Mouse (Mus musculus): Measurements from ENCODE around the gene Dgcr8. TPM values are rescaled to one million over a fixed set of nuclear protein-coding genes. Genes with fewer than 3 reads are reported as not detected.

The Dgcr8 gene
- 11.9 and 13.2 TPM in 2 replicates for polyA plus RNA-seq (2012; rRNA removed)

DNA sequence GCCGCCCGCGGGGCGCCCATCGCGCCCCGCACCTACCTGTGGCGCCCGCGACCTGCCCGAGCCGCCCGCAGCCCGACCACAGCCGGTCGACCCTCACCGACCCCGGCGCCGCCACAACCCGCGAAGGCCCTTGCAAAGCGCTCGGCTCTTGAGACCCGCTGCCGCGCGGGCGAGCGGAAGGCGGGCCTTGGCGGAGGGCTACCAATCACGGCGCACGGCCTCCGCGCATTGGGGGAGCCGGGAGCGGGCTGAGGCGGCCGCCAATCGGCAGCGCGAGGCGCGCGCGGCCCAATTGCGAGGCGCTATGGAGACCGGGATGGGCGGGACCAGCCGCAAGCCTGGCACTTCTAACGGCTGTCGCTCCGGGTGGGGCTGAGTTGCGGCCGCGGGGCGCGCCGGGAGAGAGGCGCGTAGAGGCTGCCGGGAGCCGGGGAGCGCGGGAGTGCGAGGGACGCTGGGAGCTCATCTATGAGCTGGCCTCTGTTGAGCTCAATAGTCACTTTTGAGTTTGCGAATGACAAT is at the start of gene Dgcr8:
Gene Dgcr8 (minus strand): TSS at position 180 of the 522 bp plus-strand sequence.
- Histone ChIP-seq H3K27me3 (replicated peaks; ENCODE audit: control insufficient read depth, insufficient read depth, low read length) (no peaks in the 10 kb centered on the region), H3K4me3 (ENCODE audit: insufficient read depth, low read depth, low read length) (peak within 1 kb of the TSS; percentile 66), H3K36me3 (ENCODE audit: control insufficient read depth, insufficient read depth, low read length) (peaks cover 2% of the 10 kb centered on the region), H3K4me1 (ENCODE audit: control insufficient read depth, insufficient read depth, low read length) (peaks cover 11% of the 10 kb centered on the region; the same call in 1 of the 2 replicates), H3K27ac (ENCODE audit: insufficient read depth, low read depth, low read length) (peak within 1 kb of the TSS; percentile 66; the same call in 1 of the 2 replicates)
- DNase-seq, result peak; percentile 99
- WGBS, result under 1% methylated on average over 69 of the region's 71 CpGs
- TF ChIP-seq POLR2A (IDR thresholded peaks at IDR 0.05; ENCODE audit: low read depth, low read length) (no peak), CTCF (conservative IDR thresholded peaks at IDR 0.05; ENCODE audit: insufficient read depth, insufficient read length, low read depth, low read length) (no peak)

DNA sequence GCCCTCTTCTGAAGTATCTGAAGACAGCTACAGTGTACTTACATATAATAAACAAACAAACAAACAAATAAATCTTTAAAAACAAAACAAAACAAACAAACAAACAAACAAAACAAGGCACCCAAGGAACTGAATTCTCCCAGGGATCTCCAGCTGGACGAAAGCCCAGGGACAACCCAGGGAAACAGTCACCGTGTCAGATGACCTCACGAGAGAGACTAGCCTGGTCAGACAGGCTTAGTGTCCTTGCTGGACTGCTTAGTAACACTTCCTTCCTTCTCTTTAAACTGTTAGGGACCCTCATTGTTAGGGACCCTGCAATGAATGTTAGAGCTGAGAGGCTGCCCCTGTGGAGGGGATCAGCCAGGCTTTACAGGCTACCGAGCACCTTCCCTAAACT is 48.2 kb upstream of the Dgcr8 start:
- H3K36me3 ChIP-seq (ENCODE audit: control insufficient read depth, insufficient read depth, low read length), result no peaks in the 10 kb centered on the region; the same call in 1 of the 2 replicates
- H3K27ac ChIP-seq (ENCODE audit: insufficient read depth, low read depth, low read length), result no peak overlapping the region
- H3K4me1 ChIP-seq (ENCODE audit: control insufficient read depth, insufficient read depth, low read length), result peaks cover 7% of the 10 kb centered on the region; the same call in 1 of the 2 replicates
- no peak overlapping the region for H3K4me3 ChIP-seq (ENCODE audit: insufficient read depth, low read depth, low read length)
- no peaks in the 10 kb centered on the region for H3K27me3 ChIP-seq (replicated peaks; ENCODE audit: control insufficient read depth, insufficient read depth, low read length)
- 66% methylated on average over 4 of the region's 4 CpGs for WGBS
- no peak for DNase-seq
- TF ChIP-seq POLR2A (IDR thresholded peaks at IDR 0.05; ENCODE audit: low read depth, low read length), result no peak
- no peak for TF ChIP-seq CTCF (conservative IDR thresholded peaks at IDR 0.05; ENCODE audit: insufficient read depth, insufficient read length, low read depth, low read length)

GRCm38 (mm10) chr16:18335981-18336380 is 46.9 kb upstream of the Dgcr8 start:
- H3K27ac ChIP-seq (ENCODE audit: insufficient read depth, low read depth, low read length), result no peak overlapping the region
- H3K4me3 ChIP-seq (ENCODE audit: insufficient read depth, low read depth, low read length), result no peak overlapping the region
- H3K4me1 ChIP-seq (ENCODE audit: control insufficient read depth, insufficient read depth, low read length), result no peaks in the 10 kb centered on the region
- no peaks in the 10 kb centered on the region; the same call in 1 of the 2 replicates for H3K36me3 ChIP-seq (ENCODE audit: control insufficient read depth, insufficient read depth, low read length)
- no peaks in the 10 kb centered on the region for H3K27me3 ChIP-seq (replicated peaks; ENCODE audit: control insufficient read depth, insufficient read depth, low read length)
- DNase-seq, result no peak
- no peak for TF ChIP-seq POLR2A (IDR thresholded peaks at IDR 0.05; ENCODE audit: low read depth, low read length)
- no peak for TF ChIP-seq CTCF (conservative IDR thresholded peaks at IDR 0.05; ENCODE audit: insufficient read depth, insufficient read length, low read depth, low read length)
- WGBS, result 80% methylated on average over 3 of the region's 3 CpGs

DNA sequence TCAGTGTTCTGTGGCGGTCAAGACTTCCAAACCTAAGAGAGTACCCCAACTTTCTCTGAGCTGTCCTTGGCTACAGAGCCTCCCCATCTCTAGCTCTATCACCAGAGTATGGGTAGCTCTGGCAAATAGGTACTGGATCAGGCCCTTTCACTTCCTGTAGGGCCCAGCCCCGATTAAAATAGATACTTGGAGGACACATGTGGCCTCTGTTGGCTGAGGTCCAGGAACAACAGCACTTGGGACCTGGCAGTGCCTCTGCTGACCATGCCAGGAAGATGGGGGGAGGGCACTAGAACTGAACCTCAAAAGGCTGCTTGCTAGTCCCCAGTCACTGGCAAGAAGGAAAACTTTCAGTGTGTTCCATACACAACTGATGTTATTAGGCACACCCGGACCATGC is 44.9 kb upstream of the Dgcr8 start:
- H3K4me3 ChIP-seq (ENCODE audit: insufficient read depth, low read depth, low read length), result no peak overlapping the region
- 68% methylated on average over 3 of the region's 3 CpGs for WGBS
- H3K36me3 ChIP-seq (ENCODE audit: control insufficient read depth, insufficient read depth, low read length), result no peaks in the 10 kb centered on the region; the same call in 1 of the 2 replicates
- no peaks in the 10 kb centered on the region for H3K27me3 ChIP-seq (replicated peaks; ENCODE audit: control insufficient read depth, insufficient read depth, low read length)
- TF ChIP-seq POLR2A (IDR thresholded peaks at IDR 0.05; ENCODE audit: low read depth, low read length) (no peak), CTCF (conservative IDR thresholded peaks at IDR 0.05; ENCODE audit: insufficient read depth, insufficient read length, low read depth, low read length) (no peak)
- H3K4me1 ChIP-seq (ENCODE audit: control insufficient read depth, insufficient read depth, low read length), result no peaks in the 10 kb centered on the region
- peak; percentile 68 for DNase-seq
- H3K27ac ChIP-seq (ENCODE audit: insufficient read depth, low read depth, low read length), result no peak overlapping the region

DNA sequence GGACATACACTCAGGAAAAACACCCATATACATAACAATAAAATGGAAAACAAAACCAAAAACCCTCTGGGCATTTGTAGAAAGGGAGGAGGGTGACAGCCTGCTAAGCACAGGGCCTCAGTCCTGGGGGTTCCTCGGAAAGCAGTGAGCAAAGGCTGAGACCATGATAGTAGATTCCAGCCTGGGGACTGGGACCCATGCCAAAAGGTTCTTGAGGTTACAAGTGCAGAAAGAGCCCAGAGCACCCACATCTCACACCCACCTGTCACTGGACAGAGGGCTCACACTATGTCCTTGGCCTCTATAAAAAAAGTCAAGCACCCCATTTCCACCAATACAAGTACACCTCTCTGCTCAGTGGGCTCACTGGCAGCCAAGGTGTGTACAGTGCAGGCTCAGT is 39.5 kb upstream of the Dgcr8 start:
- 51% methylated on average over 1 of the region's 1 CpGs for WGBS
- peak; percentile 24 for DNase-seq
- Histone ChIP-seq H3K36me3 (ENCODE audit: control insufficient read depth, insufficient read depth, low read length) (no peaks in the 10 kb centered on the region), H3K4me3 (ENCODE audit: insufficient read depth, low read depth, low read length) (no peak overlapping the region), H3K4me1 (ENCODE audit: control insufficient read depth, insufficient read depth, low read length) (no peaks in the 10 kb centered on the region), H3K27me3 (replicated peaks; ENCODE audit: control insufficient read depth, insufficient read depth, low read length) (no peaks in the 10 kb centered on the region), H3K27ac (ENCODE audit: insufficient read depth, low read depth, low read length) (no peak overlapping the region)
- TF ChIP-seq CTCF (conservative IDR thresholded peaks at IDR 0.05; ENCODE audit: insufficient read depth, insufficient read length, low read depth, low read length), result no peak
- no peak for TF ChIP-seq POLR2A (IDR thresholded peaks at IDR 0.05; ENCODE audit: low read depth, low read length)

GRCm38 (mm10) chr16:18327936-18328335 is 38.9 kb upstream of the Dgcr8 start:
- WGBS, result 43% methylated on average over 9 of the region's 9 CpGs
- no peaks in the 10 kb centered on the region for H3K27me3 ChIP-seq (replicated peaks; ENCODE audit: control insufficient read depth, insufficient read depth, low read length)
- no peaks in the 10 kb centered on the region for H3K4me1 ChIP-seq (ENCODE audit: control insufficient read depth, insufficient read depth, low read length)
- no peak overlapping the region for H3K4me3 ChIP-seq (ENCODE audit: insufficient read depth, low read depth, low read length)
- peak; percentile 70 for DNase-seq
- TF ChIP-seq CTCF (conservative IDR thresholded peaks at IDR 0.05; ENCODE audit: insufficient read depth, insufficient read length, low read depth, low read length), result no peak
- no peak for TF ChIP-seq POLR2A (IDR thresholded peaks at IDR 0.05; ENCODE audit: low read depth, low read length)
- H3K27ac ChIP-seq (ENCODE audit: insufficient read depth, low read depth, low read length), result no peak overlapping the region
- H3K36me3 ChIP-seq (ENCODE audit: control insufficient read depth, insufficient read depth, low read length), result no peaks in the 10 kb centered on the region

GRCm38 (mm10) chr16:18325741-18326140 is 36.7 kb upstream of the Dgcr8 start:
- no peak for TF ChIP-seq POLR2A (IDR thresholded peaks at IDR 0.05; ENCODE audit: low read depth, low read length)
- TF ChIP-seq CTCF (conservative IDR thresholded peaks at IDR 0.05; ENCODE audit: insufficient read depth, insufficient read length, low read depth, low read length), result no peak
- 78% methylated on average over 4 of the region's 4 CpGs for WGBS
- no peaks in the 10 kb centered on the region for H3K36me3 ChIP-seq (ENCODE audit: control insufficient read depth, insufficient read depth, low read length)
- no peaks in the 10 kb centered on the region for H3K27me3 ChIP-seq (replicated peaks; ENCODE audit: control insufficient read depth, insufficient read depth, low read length)
- H3K4me1 ChIP-seq (ENCODE audit: control insufficient read depth, insufficient read depth, low read length), result no peaks in the 10 kb centered on the region
- no peak overlapping the region for H3K27ac ChIP-seq (ENCODE audit: insufficient read depth, low read depth, low read length)
- no peak overlapping the region for H3K4me3 ChIP-seq (ENCODE audit: insufficient read depth, low read depth, low read length)
- DNase-seq, result no peak

All from kidney, adult 2 months (tissue).